Mouse (Mus musculus): ENCODE results near the gene Ttk. TPM values are rescaled to one million over a fixed set of nuclear protein-coding genes. Genes with fewer than 3 reads are reported as not detected.

The Ttk gene
- total RNA-seq, 2 experiments from 2014 or later = 0.81 to 0.84 TPM

GRCm38 (mm10) chr9:83910926-83911325, 76.4 kb downstream of the Ttk start:
- H3K27ac ChIP-seq = no peak overlapping the region
- no peak for DNase-seq (ENCODE audit: low spot score in 2 of 2)
- no peak for TF ChIP-seq CTCF (conservative IDR thresholded peaks at IDR 0.05)
- no peak overlapping the region for H3K4me3 ChIP-seq

Other genes starting within 250 kb of the Ttk start
- gene Elovl4, start 28.4 kb upstream of the Ttk start, total RNA-seq (2021) = 10 to 100 TPM; 55.3 to 71.4 TPM
- gene Bckdhb, start 90.5 kb downstream of the Ttk start, total RNA-seq (2021) = 10 to 100 TPM; 37.8 to 40.6 TPM